Mouse (Mus musculus) gastrocnemius, postnatal 10 days (tissue): ENCODE measurements around the gene Sema6c. TPM values are rescaled to one million over a fixed set of nuclear protein-coding genes. Genes with fewer than 3 reads are reported as not detected.
A peak's percentile ranks its signal among the peaks of the same experiment; 100 is the strongest.
"Not testable (repeated sequence)": the region's sequence is repeated elsewhere in the genome, so short reads cannot be mapped to it uniquely, and the experiment has no call there.

ENCODE experiments used
- DNase-seq: peaks from one replicate; pipeline ENCODE4 v3.0.0; 2021; ENCODE audit warnings: mixed read lengths
- total RNA-seq, 2 experiments: library from RNA; stranded (reverse); gene quantifications; 2 replicates each; pipeline ENCODE4 v1.2.3; 2021

The Sema6c gene
- total RNA-seq, 2 experiments from 2014 or later, result 103 to 123 TPM

DNA sequence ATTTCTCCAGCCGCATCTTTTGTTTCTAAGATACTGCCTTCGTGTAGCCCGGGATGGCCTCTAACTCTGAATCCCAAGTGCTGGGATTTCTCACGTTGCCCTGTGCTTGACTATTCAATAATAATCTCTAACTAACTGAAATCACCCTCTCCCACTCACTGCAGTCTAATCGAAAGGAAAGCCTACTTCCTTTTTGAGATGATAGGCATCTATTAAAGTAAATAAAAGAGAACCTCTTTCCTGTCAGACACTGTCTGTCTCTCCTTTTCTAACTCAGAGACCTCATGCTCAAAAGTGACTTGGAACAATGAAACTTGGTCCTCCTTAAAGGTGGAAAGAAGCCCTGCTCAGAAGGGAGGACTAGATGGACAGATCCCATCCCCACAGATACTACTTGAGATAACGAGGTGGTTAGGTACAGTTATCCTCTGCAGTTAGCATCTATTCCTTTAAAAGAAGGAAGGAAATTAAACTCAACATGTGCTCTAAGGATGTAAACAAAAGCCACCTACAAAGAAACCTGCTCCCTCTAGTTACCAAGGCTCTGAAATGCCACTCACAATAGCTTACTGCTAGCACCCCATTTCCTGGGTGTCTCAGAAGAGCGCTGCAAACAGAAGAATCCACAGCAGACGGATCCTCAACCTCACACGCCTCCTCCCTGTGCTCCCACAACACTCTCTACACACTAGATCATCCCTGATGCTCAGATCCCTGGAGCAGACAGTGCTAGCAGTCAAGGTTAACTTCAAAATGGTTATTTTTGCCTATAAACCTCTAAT, 24.7 kb downstream of the Sema6c start:
- DNase-seq, result no peak

GRCm38 (mm10) chr3:95186100-95186499, 25.8 kb downstream of the Sema6c start:
- no peak for DNase-seq

DNA sequence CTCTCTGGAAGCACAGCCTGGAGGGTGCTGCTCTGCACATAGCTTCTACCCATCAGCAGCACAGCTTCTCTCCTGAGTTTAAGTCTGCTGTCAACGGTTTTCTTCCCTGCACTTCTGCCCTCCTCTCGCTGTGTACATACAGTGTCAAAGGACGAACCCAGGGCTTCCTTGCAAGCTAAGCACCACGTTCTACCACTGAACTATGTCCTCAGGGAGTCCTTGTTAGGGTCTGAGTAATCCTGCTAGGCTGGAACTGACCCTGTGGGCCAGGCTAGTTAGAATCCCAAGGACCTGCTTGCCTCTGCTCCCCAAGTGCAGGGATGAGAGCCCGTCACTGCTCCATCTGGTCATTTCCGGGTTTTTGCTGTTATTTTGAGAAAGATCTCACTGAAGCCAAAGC, 26.6 kb downstream of the Sema6c start:
- no peak for DNase-seq

DNA sequence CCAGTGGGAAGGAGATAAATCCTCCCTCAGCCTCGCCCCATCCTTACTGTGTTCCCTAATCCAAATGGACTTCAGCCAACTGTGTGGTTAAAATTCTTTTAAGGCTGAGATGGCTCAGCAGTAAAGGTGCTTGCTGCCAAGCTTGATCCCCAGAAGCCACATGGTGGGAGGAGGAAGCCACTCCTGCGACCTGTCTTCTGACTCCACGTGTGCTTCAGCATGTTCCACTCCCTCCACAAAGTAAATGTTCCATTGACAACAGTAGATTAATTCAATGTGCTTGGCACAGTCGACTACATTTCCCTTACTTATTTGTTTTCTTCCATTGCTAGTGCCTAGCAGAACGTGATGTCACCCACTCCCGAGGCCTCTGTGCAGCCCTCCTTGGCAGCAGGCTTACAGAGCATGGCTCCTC, 34.5 kb downstream of the Sema6c start:
- DNase-seq, result no peak

DNA sequence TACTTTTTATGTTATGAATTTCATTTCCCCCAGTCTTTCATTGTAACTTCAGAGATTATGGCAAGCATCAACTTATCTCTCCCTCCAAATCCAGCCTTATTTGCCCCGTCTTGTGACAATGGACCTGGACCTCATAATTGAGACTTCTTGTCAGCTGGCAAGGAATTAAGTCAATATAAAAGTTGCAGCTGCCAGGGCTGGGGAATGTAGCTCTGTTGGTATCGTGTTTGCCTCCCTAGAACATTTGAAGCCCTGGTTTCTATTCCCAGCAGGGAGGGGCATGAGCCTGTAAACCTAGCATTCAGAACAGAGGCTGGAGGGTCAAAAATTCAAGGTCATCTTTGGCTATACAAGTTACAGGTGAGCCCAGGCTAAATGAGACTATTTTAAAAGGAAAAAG, 35.5 kb downstream of the Sema6c start:
- DNase-seq, result no peak

DNA sequence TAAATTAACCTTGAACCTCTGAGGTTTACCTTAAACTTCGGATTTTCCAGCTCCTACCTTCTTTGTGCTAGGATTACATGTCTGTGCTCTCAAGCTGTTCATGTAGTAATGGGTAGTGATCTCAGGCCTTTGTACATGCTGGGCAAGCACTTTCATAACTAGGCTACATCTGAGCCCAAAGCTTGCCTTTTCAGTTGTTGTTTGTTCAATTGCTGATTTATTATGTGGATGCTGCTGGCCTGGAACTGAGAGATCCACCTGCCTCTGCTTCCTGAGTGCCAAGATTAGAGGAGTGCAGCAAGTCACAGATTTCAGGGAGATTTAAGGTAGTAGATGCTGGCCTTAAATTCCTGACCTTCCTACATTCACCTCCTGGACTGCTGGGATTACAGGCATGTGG, 38.8 kb downstream of the Sema6c start:
- no peak for DNase-seq

DNA sequence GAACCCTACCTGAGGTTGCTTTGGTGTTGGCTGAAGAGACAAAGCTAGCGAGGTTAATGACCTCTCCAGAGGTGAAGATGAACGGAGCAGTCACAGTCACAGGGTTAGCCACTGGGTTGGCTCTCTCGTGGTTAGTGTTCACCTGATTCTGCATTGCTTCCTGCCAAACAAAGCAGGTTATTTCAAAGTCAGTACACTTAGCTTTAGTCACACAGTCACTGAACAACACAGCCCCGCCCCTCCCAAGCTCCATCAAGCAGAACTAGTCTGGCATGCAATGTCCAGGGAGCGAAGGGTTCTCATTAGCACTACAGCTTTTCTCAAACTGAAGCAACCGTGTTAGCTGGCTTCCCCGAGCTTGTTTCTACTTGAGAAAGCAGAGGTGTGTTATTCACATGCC, 39.9 kb downstream of the Sema6c start:
- no peak for DNase-seq

DNA sequence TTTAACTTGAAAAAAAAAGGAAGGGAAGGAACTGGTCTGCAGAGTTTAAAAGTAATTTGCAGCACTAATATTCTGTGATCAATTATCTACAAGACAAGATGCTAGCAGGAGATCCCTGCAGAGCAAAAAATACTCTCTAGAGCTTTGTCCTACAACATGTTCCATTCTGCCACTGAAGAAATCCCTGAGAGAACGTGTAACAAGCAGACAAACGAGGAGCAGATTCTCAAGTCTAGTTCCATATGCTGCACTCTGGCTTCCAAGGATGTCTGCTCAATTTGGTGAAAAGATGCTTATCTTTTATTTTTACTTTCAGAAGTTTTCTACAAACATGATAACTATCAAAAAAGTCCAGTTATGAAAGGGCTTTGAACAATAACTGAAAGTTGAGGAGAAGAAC, 40.3 kb downstream of the Sema6c start:
- DNase-seq, result no peak

DNA sequence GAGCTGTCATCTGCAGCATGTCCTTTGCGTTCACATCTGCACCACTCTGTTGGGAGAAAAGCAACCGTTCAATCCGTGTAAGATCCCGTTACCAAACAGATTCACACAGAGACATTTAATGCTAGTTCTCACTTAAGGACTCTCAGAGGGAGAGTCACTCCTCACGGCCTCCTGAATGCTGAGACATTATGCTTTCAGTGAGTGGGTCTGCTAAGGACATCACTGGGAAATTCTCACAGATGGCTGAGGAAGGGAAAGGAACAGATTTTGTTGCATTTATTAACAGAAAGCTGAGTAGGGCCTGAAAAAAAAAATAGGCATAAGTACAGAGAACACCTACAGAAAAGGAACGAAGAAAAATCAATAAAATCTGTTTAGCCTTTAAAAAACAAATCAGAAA, 43.6 kb downstream of the Sema6c start:
- no peak for DNase-seq

DNA sequence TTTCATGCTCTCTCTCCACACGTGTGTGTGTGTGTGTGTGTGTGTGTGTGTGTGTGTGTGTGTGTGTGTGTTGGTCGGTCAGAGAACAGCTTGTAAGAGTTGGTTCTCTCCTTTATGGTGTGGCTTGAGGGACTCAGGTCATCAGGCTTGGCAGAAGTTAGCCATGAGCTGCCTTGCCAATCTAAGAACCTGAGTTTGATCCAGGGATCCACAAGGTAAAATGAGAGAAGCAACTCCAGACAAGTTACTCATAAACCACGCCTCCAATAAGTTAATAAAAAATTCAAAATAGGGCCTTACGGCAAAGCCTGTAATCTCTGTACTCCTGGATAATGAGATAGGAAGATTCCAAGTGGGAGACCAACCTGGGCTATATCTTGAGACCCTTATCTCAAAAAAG, 48.0 kb downstream of the Sema6c start:
- no peak for DNase-seq

GRCm38 (mm10) chr3:95210585-95210984, 50.3 kb downstream of the Sema6c start:
- DNase-seq, result no peak

DNA sequence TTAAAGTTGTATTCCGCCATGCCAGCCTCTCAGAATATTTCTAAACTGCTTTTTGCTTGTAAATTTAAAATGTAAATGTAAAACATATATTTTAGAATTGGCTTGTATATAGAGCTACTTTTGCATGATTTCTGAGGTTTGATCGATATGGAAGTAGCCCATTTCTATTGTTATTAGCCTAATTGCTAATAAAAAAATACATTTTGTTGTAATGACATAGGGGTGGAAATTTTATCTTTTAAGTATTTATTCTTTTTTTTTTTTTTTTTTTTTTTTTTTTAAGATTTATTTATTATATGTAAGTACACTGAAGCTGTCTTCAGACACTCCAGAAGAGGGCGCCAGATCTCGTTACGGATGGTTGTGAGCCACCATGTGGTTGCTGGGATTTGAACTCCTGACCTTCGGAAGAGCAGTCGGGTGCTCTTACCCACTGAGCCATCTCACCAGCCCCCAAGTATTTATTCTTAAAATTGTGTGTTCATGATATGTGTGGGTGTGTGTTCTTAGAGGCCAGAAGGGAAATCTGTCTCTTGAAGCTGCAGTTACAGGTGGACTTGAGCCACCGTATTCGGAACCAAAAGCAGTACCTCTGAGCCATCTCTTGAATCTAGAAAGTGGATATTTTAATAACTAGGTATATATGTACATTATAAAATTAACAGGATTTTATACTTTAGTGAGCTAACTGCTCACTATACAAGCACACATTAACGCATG, 52.8 kb downstream of the Sema6c start:
- DNase-seq, result not testable (repeated sequence)

- no peak for DNase-seq
Observed at GRCm38 (mm10) chr3:95213609-95213975, 53.3 kb downstream of the Sema6c start.

GRCm38 (mm10) chr3:95216655-95217254, 56.5 kb downstream of the Sema6c start:
- DNase-seq, result no peak

DNA sequence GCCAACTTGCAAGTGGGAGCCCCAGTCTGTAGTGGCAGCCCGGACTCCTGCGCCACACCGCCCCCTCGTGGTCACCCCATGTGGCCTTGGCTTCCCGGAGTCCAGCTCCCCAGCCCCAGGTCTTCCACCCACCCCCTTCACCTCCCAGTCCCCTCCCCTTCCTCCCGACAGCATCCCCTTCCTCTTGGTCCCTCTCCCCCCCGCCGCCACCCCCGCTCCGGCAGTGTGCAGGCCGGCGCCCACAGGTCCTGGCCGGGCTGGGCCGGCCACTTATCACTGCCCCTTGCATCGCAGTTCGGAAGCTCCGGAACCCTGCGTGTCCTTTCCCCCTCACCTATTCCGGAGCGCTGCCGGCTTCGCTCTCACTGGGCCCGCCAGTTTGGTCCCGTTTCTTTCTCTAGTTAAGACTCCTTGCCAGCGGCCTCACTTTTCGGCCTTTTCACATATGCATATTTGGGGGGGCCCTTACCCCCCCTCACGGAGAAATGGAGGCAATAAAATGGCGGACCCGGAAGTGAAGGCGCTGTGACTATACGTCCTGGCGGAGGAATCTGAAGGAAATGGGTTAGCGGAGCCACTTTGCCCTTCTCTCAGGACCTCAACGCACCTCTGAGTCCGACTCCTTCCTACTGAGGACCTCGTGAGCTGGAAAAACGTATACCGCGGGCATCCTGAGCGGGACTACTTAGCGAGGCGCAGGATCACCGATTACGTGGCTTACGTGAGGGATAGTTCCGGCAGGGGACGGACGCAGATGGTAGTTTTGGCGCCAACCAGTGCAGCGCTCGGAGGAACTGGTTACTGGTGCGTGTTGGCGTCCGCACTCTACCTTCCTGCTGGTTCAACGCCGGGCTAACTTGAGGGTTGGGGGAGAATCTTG, 57.2 kb downstream of the Sema6c start, which contains the start of gene Gabpb2:
TSS of gene Gabpb2 (minus strand) at position 662 of the 880 bp plus-strand sequence.
- DNase-seq, result peak; percentile 98

- no peak for DNase-seq
Observed at GRCm38 (mm10) chr3:95218466-95219137, 58.3 kb downstream of the Sema6c start.

GRCm38 (mm10) chr3:95223041-95223440, 62.8 kb downstream of the Sema6c start:
- DNase-seq, result no peak
